Mouse (Mus musculus) gastrocnemius, postnatal 36 days (tissue): ENCODE results near the gene Opcml. TPM values are rescaled to one million over a fixed set of nuclear protein-coding genes. Genes with fewer than 3 reads are reported as not detected.

Experiments
- DNase-seq, 2 experiments: peaks; one replicate each; pipeline ENCODE4 v3.0.0; 2022
- intact Hi-C: fragments of 180-260 bp; cut with DNase I; formaldehyde crosslinking; loops from one replicate; pipeline ENCODE4 v1.15.1; 2025
- microRNA-seq, 2 experiments: library from miRNA; unstranded; fragments of <30 nt; microRNA quantifications; one replicate each; pipeline ENCODE4 v1.2.0; 2021
- total RNA-seq, 2 experiments: library from RNA; stranded (reverse); gene quantifications; 2 replicates each; pipeline ENCODE4 v1.2.3; 2021

Opcml gene
- total RNA-seq, 2 experiments from 2014 or later: 1.0 to 1.5 TPM

DNA sequence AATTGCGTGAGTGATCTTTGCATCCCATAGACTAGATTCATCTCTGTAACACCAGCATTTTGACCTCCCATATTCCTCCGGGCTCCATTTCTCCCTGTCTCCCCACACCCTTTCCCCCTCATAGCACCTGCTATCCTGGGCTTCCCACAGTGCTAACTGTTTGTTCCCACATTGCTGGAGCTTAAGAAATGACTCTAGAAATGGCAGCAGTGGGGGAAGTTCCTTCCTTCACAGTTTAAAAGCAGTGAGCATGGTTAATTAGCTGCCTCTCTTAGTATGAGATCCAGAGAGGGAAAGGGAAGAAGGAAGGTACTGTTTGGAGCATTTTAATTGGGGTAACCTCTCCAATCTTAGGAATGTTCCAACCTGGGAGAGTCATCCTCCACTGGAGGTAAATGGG is 1035.2 kb downstream of the Opcml start:
- no peak for DNase-seq
- intact Hi-C loops: no loop called here

DNA sequence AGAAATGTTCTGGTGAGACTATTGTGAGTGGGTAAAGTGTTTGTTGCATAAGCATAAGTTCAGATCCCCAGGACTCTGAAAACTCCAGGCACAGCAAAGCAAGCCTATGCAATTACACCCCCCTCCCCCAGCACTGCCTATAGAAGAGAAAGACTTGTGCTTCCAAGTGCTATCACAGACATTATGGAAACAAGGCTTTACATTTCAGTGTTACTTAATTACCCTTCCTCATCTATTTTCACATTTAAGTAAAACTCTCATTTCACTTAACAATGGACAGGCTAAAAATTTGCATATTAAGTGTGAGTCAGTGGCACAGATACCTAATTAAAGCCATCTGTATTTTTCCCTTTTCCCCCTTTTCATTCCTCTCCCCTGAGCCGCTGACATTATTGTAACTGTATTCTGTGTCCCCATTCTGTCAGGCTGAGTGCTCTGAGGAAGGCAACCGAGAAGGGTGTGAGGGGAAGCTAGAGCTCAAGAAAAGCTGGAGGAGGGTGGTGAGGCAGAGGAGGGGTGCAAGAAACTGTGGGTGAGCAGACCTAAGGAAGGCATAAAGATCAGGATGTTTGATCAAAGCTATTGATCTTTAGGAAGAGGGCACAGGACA is 1055.5 kb downstream of the Opcml start:
- intact Hi-C loops: no loop called here
- no peak for DNase-seq

DNA sequence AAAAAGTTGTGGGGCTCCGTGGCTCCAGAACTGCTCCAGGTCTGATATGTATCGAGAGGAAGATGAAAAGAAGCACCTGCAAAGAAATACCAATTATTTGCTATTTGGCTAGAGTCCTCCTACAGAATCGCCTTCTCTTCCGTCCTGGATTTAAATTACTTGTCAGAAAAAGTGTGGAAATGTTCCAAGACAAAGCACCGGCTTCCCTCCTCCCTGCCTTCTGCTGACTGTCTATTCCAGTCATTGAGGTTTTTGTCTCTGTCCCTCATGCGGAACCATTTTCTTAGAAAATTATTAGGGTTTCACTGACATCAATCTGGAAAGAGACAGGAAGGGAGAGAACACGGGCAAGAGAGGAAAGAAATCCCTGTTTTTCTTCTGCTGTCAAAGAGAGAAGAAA is 1065.3 kb downstream of the Opcml start:
- DNase-seq: no peak
- intact Hi-C loops: no loop called here

DNA sequence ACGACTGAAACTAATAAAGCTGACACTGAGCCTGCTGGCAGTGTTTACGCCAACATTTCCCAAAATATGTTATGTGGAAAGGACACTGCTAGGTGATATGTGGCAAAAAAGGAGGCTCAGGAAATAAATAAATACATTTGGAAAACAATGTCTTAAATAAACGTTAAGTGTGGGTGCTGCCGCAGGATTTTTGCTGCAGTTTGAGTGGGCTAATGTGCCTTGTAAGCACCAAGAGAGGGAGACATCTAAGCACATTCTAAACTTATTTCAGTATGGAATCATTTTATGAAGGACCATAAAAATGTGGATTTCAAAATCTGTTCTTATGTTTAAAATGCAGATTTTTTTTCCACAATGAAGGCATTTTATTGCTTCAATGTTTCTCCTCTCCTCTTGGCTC is 1071.4 kb downstream of the Opcml start:
- intact Hi-C loops: no loop called here
- no peak for DNase-seq

DNA sequence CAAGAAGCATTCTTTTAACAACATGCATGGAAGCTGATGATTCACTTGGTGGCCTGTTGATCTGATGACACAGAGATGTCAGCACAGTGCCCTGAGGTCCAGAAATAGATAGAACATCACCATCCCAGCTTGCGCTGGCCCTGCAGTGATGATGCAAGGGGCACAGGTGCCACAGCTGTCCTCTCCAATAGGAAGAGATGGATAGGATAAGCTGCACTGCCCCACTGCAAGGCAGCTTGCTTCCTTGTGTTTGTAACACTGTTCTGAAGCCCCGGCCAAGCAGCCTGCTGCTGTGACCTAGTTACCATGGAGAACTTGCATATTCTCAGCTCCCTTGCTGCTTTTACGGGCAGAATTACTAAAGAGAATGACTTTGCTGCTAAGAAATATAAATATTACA is 1076.7 kb downstream of the Opcml start:
- intact Hi-C loops: no loop called here
- DNase-seq: no peak

DNA sequence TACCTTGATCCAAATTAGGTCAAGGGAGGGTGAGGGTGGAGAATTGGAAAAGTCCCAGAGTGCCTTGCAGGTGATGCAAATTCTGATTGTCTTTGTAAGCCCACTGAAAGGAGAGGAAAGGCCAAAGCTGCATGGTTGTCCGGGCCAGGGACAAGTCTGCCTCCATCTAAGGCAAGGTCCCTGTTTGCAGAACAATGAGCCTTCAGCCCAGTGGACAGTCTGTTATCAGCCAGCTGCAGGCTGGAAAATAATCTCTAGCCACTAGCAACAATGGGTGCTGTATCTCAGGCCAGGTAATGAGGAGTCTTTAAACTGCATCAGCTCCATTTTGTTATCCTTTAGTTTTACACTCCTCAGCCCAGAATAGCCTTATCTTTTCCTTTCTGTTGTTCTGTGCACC is 1079.9 kb downstream of the Opcml start:
- intact Hi-C loops: no loop called here
- DNase-seq: no peak

DNA sequence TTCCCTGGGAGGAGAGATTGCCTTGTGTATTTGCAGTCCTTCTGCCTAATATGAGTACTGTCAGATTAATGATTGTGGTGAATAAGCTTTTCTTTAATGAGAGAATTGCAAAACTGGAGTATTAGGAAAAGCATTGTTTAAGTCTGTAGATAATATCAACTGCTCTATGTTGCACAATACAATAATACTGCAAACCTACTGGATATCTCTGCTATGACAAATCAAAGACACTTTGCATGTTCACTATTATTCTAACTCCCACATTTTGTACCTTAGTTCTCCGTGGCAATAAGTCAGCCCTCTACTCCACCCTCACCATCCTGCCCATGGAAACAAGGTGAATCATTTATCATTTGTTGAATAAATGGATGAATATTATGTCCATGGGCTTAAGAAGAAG is 1092.0 kb downstream of the Opcml start:
- DNase-seq: no peak
- intact Hi-C loops: no loop called here

DNA sequence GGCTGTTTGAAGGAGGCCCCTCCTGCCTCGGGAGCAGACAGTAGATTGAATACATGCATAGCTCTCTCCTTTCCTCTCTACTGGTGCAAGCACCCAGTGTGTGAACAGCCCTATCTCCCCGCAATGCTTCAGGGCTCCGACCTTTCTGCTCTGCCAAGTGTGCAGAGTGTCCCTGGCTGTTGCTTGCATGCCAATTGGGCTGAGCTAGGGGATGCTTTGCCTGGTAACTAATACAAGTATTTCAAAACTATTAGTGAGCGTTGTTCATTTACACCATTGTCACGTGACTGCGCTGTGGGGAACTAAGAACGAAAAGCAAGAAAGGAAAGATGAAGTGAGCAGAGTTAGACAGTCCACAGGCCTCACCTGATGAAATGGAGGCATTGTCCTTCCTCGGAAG is 1101.0 kb downstream of the Opcml start:
- intact Hi-C loops: no loop called here
- DNase-seq: no peak

DNA sequence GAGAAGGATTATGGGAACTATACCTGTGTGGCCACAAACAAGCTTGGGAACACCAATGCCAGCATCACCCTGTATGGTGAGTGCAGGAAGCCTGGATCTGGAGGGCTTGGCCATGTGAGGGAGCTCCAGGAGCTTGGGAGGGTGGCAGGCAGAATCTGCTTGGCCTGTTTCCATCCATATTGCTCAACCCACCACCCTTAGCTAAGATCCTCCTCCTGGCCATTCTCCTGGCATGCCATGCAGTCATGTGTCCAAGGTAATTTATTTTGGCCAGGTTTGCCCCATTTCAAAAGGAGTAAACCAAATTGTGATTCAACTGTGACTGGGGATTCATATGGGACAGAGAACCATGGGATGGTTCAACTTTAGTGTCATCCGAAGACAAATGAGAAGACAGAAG is 1112.7 kb downstream of the Opcml start:
- intact Hi-C loops: no loop called here
- DNase-seq: no peak

DNA sequence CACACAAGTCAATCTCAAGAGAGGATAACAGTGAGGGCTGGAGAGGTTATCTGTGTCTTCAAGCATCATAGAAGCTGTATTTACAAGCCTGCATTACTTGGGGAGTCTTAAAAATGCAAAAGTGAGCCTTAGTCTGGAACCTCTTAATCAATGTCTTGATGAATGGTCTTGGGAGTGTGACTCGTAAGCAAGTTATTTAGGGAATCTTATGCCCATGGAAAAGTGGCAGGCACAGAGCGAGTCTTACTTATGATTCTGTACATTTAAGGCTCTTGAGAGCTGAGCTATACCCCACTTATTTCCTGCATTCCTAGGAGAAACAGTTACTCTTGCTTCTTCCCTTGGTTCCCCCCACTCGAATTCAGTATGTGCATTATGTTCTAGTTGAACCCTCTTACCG is 1119.2 kb downstream of the Opcml start:
- intact Hi-C loops: no loop called here
- no peak for DNase-seq

DNA sequence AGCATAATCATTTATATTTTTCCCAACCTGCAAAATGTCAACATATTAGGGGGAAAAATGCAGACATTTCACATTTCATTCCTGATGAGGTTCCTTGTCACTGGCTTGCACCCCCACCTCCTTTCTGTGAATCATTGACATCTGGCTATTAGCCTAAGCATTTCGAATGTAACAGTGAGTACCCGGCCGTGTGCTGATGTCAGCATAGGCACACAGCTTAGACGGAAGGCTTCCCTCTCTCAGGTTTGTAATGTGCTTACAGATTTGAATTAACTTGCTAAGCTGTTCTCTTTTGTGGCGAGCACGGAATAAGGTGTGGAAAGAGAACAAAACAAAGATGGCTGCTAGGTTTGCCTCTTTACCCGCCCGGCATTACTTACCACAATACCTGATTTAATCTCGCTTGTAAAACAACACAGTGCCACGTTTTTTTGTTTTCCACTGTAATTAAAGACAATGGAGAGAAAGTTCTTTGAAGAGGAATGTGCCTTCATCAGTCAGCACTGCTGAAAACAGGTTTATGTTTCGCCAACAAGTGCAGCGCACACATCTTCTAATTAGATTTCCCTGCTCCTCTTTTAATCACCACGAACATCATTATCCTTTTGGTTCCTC is 1121.1 kb downstream of the Opcml start:
- DNase-seq: no peak
- intact Hi-C loops: no loop called here

DNA sequence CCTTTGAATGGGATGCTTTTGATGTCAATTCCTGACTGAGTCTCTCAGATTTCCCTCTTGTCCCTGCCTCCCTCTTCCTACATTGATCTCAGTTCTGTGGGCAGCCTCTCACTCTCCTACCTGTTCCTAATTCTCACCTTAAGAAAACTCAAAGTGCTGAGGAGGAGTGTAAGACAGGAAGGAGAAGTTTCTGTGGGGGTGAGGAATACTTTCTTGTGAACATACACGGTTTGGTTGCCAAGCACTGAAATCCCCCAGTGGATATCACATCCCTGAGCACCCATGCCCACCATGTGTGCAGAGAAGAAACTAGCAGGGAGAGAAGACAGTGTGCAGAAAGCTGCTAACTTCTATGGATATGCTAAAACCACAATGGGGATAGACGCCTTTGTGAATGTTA is 1141.5 kb downstream of the Opcml start:
- DNase-seq: no peak
- intact Hi-C loops: no loop called here

DNA sequence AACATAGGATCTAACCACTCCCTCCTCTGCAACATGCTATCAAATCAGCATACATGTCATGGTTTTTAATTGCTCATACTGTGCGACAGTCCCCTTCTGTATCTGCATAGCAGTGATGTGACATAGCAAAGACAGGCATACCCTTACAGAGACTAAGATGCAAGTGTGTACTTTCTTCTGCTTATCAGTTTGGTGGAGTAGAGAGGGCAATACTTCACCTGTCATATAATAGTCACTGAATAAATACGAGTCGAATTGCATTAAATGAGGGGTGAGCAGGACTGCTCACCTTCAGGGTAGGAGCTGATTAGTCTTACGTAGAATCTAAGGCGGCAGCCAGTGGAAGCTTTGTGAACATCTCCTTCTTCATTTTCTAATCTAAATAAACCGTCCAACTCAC is 1146.6 kb downstream of the Opcml start:
- intact Hi-C loops: no loop called here
- no peak for DNase-seq

DNA sequence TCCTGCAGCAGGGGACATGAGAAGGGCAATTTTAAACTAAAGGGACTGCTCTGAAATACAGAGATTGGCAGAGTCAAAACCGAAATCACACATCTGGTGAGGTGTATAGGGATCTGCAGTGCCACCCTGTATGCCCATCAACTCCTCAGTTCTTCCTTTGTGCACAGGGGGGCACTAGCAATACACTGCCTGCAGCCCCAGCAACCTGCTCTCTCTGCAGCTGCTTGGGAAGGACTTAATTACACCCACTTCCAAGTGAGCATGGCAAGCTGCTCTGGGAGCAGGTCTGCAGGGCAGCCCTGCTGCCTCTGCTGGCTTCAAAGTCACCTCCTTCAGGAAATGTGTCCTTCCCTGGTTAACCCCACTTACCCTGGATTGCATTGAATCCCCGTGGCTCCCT is 1147.4 kb downstream of the Opcml start:
- intact Hi-C loops: no loop called here
- DNase-seq: no peak

DNA sequence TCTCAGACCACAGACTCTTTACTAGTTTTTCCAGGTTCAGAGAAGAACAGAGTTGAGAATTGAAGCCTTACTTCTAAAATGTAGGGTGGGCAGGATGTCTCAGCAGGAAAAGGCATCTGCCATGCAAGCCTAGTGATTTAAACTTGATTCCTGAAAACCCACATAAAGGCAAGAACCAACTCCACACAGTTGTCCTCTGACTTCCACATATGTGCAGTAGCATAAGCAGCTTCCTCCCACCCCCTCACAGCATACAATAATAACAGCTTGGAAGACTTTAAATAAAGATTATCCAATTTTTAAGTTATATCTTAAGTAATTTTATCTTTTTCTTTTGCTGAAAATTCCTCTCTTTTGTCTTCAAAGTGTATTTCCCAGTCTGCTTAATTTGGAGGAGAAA is 1150.3 kb downstream of the Opcml start:
- DNase-seq: no peak
- intact Hi-C loops: no loop called here

DNA sequence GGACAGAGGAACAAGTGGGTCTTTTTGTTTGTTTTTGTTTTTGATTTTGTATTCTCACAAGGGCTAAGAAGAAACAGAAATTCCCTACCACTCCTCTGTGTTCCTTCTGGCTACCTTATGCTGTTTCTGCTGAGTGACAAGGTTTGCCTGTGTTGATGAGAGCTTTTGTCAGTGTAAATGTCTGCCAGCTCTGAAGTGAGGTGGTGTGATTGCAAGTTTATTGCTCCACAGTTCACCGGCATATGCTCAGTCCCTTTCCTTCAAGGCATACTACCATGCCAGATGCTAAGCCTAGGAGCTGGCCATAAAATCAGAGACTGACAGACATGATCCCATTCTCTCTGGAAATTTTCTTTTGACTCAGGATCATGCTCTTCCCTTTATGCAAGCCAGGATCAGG is 1178.9 kb downstream of the Opcml start:
- intact Hi-C loops: no loop called here
- no peak for DNase-seq

Small RNA genes within 50 kb of the gene (microRNA-seq; reads per million reads assigned to microRNA genes)
- gene Gm44316: 0 reads per million in 2 experiments
